Mouse (Mus musculus) cortical plate, adult 2 months (tissue): ENCODE data around the gene Eif3b. TPM values are rescaled to one million over a fixed set of nuclear protein-coding genes. Genes with fewer than 3 reads are reported as not detected.
"Not testable (repeated sequence)": the region's sequence is repeated elsewhere in the genome, so short reads cannot be mapped to it uniquely, and the experiment has no call there.

Source experiments
- H3K27ac ChIP-seq: fragments of 200-500 bp; 2 replicates; pipeline ENCODE4 v1.5.1; 2012; ENCODE audit warnings: low read length, control low read depth, inconsistent platforms; ENCODE audit not compliant: insufficient read depth
- H3K4me1 ChIP-seq: fragments of 200-500 bp; 2 replicates; pipeline ENCODE4 v1.6.1; 2011; ENCODE audit warnings: low read length; ENCODE audit not compliant: control insufficient read depth, insufficient read depth
- H3K4me3 ChIP-seq: fragments of 200-500 bp; 2 replicates; pipeline ENCODE4 v1.5.1; 2011; ENCODE audit warnings: mild to moderate bottlenecking, low read length, control low read depth; ENCODE audit not compliant: insufficient read depth
- CTCF ChIP-seq: fragments of 200-500 bp; IDR thresholded peaks from 2 replicates; pipeline ENCODE4 v1.5.1; 2011; ENCODE audit warnings: mild to moderate bottlenecking, control low read depth, low read length; ENCODE audit not compliant: insufficient read depth; ENCODE audit errors: extremely low read depth
- POLR2A ChIP-seq: fragments of 200-500 bp; IDR thresholded peaks from 2 replicates; pipeline ENCODE4 v1.6.1; 2011; ENCODE audit warnings: mild to moderate bottlenecking, low read length, control low read depth; ENCODE audit not compliant: insufficient read depth; ENCODE audit errors: extremely low read depth
- polyA plus RNA-seq: library from polyadenylated mRNA; depleted of rRNA; stranded (reverse); fragments of >200 nt; gene quantifications from 2 replicates; pipeline ENCODE4 v1.2.3, GENCODE M21; 2012

The Eif3b gene
- polyA plus RNA-seq, 1 experiment, result 70.9 TPM

GRCm38 (mm10) chr5:140419442-140420080 lies 433 bp downstream of the Eif3b start:
- TF ChIP-seq CTCF (no peak), POLR2A (no peak)
- H3K27ac ChIP-seq, result 0 out of 2 replicates have a peak overlapping the region, but pooled peaks have one; percentile 55
- H3K4me3 ChIP-seq, result peak overlapping the region; percentile 69
- peaks cover 10% of the 10 kb centered on the region for H3K4me1 ChIP-seq

GRCm38 (mm10) chr5:140420616-140421015 lies 1.5 kb downstream of the Eif3b start:
- H3K27ac ChIP-seq, result no peak overlapping the region
- TF ChIP-seq POLR2A, result no peak
- TF ChIP-seq CTCF, result no peak
- peaks cover 10% of the 10 kb centered on the region for H3K4me1 ChIP-seq
- peak overlapping the region; percentile 69; the same call in 1 of the 2 replicates for H3K4me3 ChIP-seq

- no peak for TF ChIP-seq CTCF
- TF ChIP-seq POLR2A, result no peak
- Histone ChIP-seq H3K27ac (no peak overlapping the region), H3K4me3 (no peak overlapping the region), H3K4me1 (peaks cover 9% of the 10 kb centered on the region)
Observed at GRCm38 (mm10) chr5:140425016-140425783, 6.1 kb downstream of the Eif3b start.

- not testable (repeated sequence) for H3K4me1 ChIP-seq, H3K4me3 ChIP-seq, H3K27ac ChIP-seq
- TF ChIP-seq CTCF, result 0 out of 2 replicates have a peak, but pooled peaks have one; percentile 14
Observed at GRCm38 (mm10) chr5:140439117-140439516, 20.0 kb downstream of the Eif3b start.

GRCm38 (mm10) chr5:140441406-140441805 lies 22.3 kb downstream of the Eif3b start:
- Histone ChIP-seq H3K4me3 (no peak overlapping the region), H3K4me1 (peaks cover 5% of the 10 kb centered on the region; the same call in 1 of the 2 replicates), H3K27ac (no peak overlapping the region)
- TF ChIP-seq POLR2A (no peak), CTCF (no peak)

GRCm38 (mm10) chr5:140444012-140444411 lies 24.9 kb downstream of the Eif3b start:
- no peak overlapping the region for H3K4me3 ChIP-seq
- H3K27ac ChIP-seq, result no peak overlapping the region
- peaks cover 5% of the 10 kb centered on the region; the same call in 1 of the 2 replicates for H3K4me1 ChIP-seq
- TF ChIP-seq POLR2A (no peak), CTCF (no peak)

GRCm38 (mm10) chr5:140445345-140445744 lies 26.2 kb downstream of the Eif3b start, which contains the start of gene Gm4869:
TSS of gene Gm4869 (plus strand) at chr5:140445645.
- no peak within 1 kb of the TSS for H3K27ac ChIP-seq
- TF ChIP-seq POLR2A (no peak), CTCF (no peak)
- no peak within 1 kb of the TSS for H3K4me3 ChIP-seq
- peaks cover 5% of the 10 kb centered on the region; the same call in 1 of the 2 replicates for H3K4me1 ChIP-seq

GRCm38 (mm10) chr5:140446054-140446453 lies 26.9 kb downstream of the Eif3b start:
- no peak for TF ChIP-seq POLR2A
- TF ChIP-seq CTCF, result no peak
- no peak overlapping the region for H3K27ac ChIP-seq
- no peak overlapping the region for H3K4me3 ChIP-seq
- peaks cover 5% of the 10 kb centered on the region; the same call in 1 of the 2 replicates for H3K4me1 ChIP-seq

- no peak for TF ChIP-seq POLR2A
- TF ChIP-seq CTCF, result no peak
- H3K4me1 ChIP-seq, result no peaks in the 10 kb centered on the region
- no peak overlapping the region for H3K4me3 ChIP-seq
- H3K27ac ChIP-seq, result no peak overlapping the region
Observed at GRCm38 (mm10) chr5:140454488-140454887, 35.4 kb downstream of the Eif3b start.

GRCm38 (mm10) chr5:140455466-140455865 lies 36.3 kb downstream of the Eif3b start:
- H3K4me1 ChIP-seq, result no peaks in the 10 kb centered on the region
- TF ChIP-seq CTCF (no peak), POLR2A (no peak)
- H3K27ac ChIP-seq, result no peak overlapping the region
- no peak overlapping the region for H3K4me3 ChIP-seq
